Mouse (Mus musculus) heart, postnatal 36 days (tissue): Measurements from ENCODE around the gene Vars. TPM values are rescaled to one million over a fixed set of nuclear protein-coding genes. Genes with fewer than 3 reads are reported as not detected.
"Not testable (repeated sequence)": the region's sequence is repeated elsewhere in the genome, so short reads cannot be mapped to it uniquely, and the experiment has no call there.

Source experiments
- DNase-seq, 2 experiments: peaks; one replicate each; pipeline ENCODE4 v3.0.0; 2021 to 2022
- intact Hi-C: fragments of 180-260 bp; cut with DNase I; formaldehyde crosslinking; loops from one replicate; pipeline ENCODE4 v1.15.1; 2025
- total RNA-seq, 2 experiments: library from RNA; stranded (reverse); gene quantifications; 2 replicates each; pipeline ENCODE4 v1.2.3; 2021

Vars gene
- total RNA-seq, 2 experiments from 2014 or later = 26.7 to 27.4 TPM

- peak; percentile 92 to 93 for DNase-seq
- intact Hi-C loops = loop anchor here (1.0 to 5.0 kb wide), 5 partner anchors 38 to 101 kb away; partner anchors contain the start of genes Abhd16a, Csnk2b, Ddah2 and Gpank1
These were observed 20.5 kb downstream of the Vars start for GRCm38 (mm10) chr17:35021163-35021808.

DNA sequence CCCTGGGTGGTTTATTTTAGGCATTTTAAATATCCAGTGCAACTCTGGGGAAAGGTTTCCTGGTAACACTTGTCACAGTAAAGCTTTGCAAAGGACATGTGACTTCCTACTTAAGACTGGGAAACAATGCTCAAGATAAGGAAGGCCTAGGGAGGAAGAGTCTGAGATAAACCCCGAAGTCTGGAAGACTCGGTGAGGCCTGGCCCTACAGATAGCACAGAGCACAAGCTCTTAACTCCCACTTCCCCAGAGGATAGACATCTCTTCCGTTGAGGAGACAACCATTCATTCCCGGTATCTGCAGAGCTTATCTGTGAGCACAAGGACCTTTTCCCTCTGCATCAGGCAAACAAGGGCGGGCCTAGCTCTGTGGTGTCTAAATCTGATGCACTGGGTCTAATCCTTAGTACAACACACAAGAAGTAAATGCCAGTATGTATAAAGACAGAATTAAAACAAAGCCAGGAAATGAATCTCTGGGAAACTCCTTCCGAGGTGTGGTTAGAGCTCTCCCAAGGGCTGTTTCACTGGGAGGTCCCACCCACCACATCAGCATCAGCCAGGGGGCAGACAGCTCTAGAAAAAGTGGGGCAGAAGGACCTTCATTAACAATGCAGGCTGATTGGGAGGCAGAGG is 21.2 kb downstream of the Vars start:
- DNase-seq = peak in 1 of 2 experiments; percentile 56
- intact Hi-C loops = loop anchor here (1.0 to 5.0 kb wide), 7 partner anchors 24 to 215 kb away; partner anchors contain the start of genes Abhd16a, Csnk2b, Ddah2 and Gpank1

DNA sequence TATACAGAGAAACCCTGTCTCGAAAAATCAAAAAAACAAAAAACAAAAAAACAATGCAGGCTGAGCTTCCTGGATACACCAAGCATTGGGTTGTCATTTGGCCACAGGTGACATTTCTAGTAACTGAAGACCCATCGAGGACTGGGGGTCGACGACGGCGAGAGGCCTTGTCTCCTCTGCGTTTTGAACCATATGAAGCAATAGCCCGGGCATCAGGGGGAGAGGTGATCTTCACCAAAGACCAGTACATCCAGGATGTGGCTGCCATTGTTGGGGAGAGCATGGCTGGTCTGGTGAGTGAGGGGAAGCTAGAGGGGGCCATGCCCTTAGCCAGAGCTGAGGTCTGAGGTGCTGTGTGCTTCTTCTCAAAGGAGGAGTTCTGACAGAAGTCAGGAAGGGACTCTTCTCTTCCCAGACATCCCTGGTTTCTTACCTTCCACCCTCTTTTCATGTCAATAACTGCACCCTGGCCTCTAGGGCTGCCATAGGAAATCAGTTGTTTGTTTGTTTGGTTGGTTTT is 21.8 kb downstream of the Vars start:
- no peak for DNase-seq
- intact Hi-C loops = loop anchor here (1.0 to 5.0 kb wide), 3 partner anchors 24 to 214 kb away; partner anchors contain the start of genes Csnk2b, Gpank1 and Msh5

DNA sequence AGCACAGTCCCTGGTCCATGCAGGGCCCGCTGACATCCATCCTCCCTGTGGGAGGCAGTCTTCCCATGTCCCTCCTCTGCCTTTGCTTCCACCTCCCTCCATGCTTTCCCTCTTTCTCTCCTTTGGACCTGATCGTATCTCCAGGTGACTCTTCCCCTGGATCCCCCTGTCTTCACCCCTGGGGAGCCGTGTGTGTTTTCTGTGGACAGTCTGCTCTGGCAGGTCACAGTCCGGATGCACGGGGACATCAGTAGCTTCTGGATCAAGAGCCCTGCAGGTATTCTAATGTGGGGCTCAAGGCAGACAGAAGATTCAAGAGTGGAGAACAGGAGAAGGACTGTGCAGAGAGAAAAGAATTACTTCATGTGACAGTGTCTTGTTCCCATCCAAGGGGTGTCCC is 22.4 kb downstream of the Vars start:
- intact Hi-C loops = loop anchor here (2.0 to 5.0 kb wide), 2 partner anchors 99 to 214 kb away; partner anchors contain the start of genes Csnk2b and Gpank1
- no peak for DNase-seq

GRCm38 (mm10) chr17:35023756-35024155 is 23.0 kb downstream of the Vars start:
- DNase-seq = no peak
- intact Hi-C loops = loop anchor here (2.0 to 5.0 kb wide), 2 partner anchors 99 to 213 kb away; partner anchors contain the start of genes Csnk2b and Gpank1

DNA sequence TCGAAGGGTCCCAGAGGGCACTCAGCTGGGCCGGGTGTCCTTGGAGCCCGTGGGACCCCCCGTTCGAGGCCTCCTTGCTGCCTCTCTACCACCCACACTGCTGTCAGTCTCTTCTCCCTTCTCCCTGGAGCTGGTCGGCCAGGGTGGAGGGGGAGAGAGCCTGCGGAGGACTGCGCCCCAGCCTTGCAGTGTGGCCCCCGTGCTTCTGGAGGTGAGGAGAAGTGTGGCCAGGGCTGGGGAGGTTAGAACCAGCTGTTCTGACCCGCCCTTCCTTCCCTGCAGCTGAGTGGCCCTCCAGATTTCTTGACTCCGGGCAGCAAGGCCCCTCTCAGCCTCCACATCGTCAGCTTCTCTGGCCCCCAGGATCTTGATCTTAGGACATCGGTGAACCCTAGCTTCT is 23.5 kb downstream of the Vars start:
- no peak for DNase-seq
- intact Hi-C loops = loop anchor here (5.0 kb wide), 1 partner anchor 98 kb away; the partner anchor contains the start of genes Csnk2b and Gpank1

DNA sequence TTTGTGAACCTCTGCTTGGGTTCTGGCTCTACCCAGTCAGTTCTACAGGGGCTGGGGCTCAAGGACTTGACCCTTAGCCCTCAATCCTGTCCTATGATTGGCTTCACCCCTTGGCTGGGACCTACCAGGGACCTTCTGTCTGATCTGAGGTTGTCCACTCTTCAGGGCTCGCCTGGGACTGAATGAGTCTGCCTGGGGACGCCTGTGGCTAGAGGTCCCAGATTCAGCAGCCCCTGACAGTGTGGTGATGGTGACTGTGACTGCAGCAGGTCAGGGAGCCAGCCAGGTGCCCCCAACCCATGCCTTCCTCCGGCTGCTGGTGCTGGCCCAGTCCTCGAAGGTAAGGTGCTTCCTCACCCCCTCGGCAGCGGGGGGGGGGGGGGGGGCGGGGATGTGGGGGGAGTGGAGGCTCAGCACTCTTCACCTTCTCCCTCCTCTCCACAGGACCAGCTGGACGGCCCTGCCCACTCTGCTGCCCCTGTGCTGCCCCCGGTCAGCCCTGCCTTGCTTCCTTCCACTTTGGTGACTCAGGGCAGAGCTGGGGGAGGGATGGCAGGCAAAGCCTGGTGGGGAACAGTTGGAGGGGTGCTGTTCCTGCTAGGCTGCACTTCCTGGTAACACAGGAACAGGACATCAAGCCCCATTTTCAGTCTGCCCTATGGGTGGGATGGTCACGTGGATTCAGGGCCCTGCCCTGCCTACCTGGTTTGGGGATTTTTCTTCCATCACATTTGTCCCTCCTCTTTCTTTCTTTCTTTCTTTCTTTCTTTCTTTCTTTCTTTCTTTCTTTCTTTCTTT is 24.1 kb downstream of the Vars start:
- intact Hi-C loops = loop anchor here (5.0 kb wide), 1 partner anchor 97 kb away; the partner anchor contains the start of genes Csnk2b and Gpank1
- DNase-seq = no peak

GRCm38 (mm10) chr17:35026206-35026605 is 25.4 kb downstream of the Vars start:
- DNase-seq = no peak
- intact Hi-C loops = loop anchor here (2.0 kb wide), 1 partner anchor 15 kb away; no protein-coding TSS in a partner anchor

- intact Hi-C loops = loop anchor here (2.0 kb wide), 1 partner anchor 13 kb away; no protein-coding TSS in a partner anchor
- DNase-seq = no peak
These were observed 26.7 kb downstream of the Vars start, which contains the start of gene Sapcd1 for GRCm38 (mm10) chr17:35027277-35028068. Gene Sapcd1, minus strand, starts transcription at chr17:35028016.

DNA sequence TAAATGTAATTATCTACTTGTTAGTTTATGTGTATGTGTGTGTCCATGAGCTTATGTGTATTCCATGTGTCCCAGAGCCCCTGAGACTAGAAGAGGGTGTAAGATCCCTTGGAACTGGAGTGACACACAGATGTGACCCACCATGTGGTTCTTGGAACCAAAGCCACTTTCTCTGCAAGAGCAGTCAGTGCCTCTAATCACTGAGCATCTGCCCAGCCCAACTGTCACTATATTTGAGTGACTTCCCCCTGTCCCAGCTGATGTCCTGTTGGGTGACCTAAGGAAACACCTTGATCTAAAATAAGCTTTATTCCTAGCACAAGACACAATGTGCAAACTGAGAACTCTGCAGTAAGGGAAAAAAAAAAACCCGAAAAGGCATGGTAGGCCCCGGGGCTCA is 27.5 kb downstream of the Vars start:
- intact Hi-C loops = no loop called here
- no peak for DNase-seq

DNA sequence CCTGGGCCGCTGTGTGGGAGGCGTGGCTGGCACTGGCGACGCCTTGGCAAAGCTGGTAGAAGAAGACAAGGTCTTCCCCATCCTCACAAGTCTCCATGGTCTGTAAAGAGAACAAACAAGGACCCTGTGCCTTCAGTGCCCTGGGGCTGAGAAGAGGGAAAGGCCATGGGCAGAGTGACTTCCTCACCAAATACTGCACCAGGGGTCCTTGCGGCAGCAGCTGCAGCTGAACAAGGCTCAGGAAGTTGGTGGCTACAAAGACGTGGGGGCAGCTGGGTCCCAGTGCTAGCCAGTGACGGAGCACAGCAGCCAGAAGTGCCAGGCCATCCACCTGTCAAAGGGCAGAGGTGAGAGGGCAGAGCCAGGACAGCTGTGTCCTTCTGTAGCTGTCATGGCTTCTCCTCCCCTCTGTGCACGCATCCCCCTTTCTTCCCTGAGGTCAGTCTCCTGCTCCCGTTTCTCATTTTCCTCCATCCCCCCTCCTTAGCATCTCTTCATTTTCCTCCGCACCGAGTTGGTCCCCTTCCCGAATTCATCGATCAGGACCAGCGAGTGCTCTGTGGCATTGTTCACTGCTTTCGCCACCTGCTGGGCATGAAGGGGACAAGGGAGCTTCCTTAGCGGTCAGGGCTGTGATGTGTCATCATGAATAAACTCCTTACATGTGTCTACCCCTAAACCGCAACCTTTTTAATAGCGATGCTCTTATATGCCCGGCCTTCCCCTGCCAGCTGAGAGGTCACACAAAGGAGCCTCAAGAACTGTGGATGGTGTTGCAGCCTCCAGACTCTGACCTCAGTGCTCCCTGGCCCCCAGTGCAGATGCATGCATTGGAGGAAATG is 29.1 kb downstream of the Vars start:
- DNase-seq = no peak
- intact Hi-C loops = no loop called here

- intact Hi-C loops = no loop called here
- DNase-seq = no peak
These were observed 30.5 kb downstream of the Vars start for GRCm38 (mm10) chr17:35031272-35031671.

DNA sequence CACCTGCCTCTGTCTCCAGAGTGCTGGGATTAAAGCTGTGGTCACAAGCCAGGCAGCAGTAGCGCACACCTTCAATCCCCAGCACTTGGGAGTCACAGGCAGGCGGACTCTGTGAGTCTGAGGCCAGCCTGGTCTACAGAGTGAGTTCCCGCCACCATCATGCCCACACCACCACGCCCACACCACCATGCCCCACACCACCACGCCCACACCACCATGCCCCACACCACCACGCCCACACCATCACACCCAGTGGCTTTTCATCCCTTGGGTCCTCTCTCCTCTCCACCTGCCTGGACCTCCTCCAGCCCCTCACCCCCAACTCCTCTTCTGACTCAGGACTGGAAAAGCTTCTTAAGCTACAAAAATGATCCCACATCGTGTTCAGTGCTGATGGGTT is 31.1 kb downstream of the Vars start:
- DNase-seq = no peak
- intact Hi-C loops = no loop called here

GRCm38 (mm10) chr17:35032323-35032870 is 31.6 kb downstream of the Vars start:
- intact Hi-C loops = no loop called here
- no peak for DNase-seq

DNA sequence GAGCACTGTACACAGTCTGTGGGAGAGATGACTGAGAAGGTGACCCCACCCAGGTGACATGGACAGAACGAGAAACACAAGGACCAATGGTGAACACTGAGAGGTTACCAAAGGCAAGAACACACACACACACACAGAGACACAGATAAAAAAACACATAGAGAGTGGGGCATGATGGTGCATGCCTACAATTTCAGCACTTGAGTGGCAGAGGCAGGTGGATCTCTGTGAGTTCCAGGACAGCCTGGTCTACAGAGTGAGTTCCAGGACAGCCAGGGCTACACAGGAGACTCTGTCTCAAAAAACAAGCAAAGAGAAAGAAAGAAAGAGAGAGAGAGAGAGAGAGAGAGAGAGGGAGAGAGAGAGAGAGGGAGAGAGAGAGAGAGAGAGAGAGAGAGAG is 32.9 kb downstream of the Vars start:
- DNase-seq, intact Hi-C loops: not testable (repeated sequence)

- no peak for DNase-seq
- intact Hi-C loops = no loop called here
These were observed 34.1 kb downstream of the Vars start for GRCm38 (mm10) chr17:35034896-35035295.

DNA sequence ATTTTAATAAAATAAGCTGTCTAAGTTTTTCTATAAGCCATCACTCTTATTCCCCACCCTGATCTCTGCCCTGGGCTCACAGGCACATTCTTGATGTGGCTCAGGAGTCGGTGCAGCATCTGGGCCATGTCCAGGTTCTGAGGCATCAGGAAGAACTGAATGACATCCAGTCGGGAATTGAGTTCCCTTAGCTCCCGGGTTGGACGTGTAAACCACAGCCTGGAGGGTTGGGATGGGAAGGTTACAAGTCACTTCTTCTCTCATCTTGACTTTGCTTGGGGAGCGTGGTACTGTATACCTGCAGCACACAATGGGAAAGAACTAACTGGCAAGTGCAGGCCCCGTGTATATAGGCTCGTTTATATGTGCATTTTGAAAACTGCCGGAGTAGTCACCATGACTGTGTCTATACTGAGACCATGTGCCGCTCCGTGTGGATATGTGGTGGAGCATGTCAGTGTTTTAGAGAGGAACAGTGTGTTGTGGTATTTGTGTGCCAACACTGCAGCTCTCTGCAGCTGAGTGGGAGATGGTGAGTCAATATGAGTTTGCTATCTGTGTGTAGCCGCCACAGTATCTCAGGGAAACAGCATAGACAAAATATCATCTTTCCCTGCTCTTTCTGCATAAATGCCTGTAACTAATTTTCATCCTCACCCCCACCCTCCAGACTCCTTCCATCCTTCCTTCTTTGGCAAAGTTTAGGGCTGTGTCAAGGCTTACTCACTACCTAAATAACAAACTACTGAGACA is 38.5 kb downstream of the Vars start:
- intact Hi-C loops = no loop called here
- no peak for DNase-seq

- DNase-seq = no peak
- intact Hi-C loops = no loop called here
These were observed 43.0 kb downstream of the Vars start for GRCm38 (mm10) chr17:35043794-35044193.
